Mouse (Mus musculus) megakaryocyte, embryonic 14.5 days (primary cell): Measurements from ENCODE around the gene Myo5a.

Experiments used
- FLI1 ChIP-seq: IDR thresholded peaks from 2 replicates; pipeline ENCODE4 v1.6.1; 2012; ENCODE audit warnings: low read length, inconsistent platforms, mixed read lengths
- GATA1 ChIP-seq: IDR thresholded peaks from 3 replicates; pipeline ENCODE4 v1.6.1; 2012; ENCODE audit warnings: mixed read lengths, low read length, inconsistent platforms, borderline replicate concordance

- TF ChIP-seq GATA1 (no peak), FLI1 (no peak)
These were observed 6.0 kb upstream of the Myo5a start for GRCm38 (mm10) chr9:75064678-75065331.
